Mouse (Mus musculus): ENCODE measurements at regions not wholly inside any gene's neighbourhood (a gene's known extent, or its start where the extent isn't known, plus 50 kb on each side); places are given as distances from the start of the nearest gene placed in this dataset.
"Not testable (repeated sequence)": the region's sequence is repeated elsewhere in the genome, so short reads cannot be mapped to it uniquely, and the experiment has no call there.

DNA sequence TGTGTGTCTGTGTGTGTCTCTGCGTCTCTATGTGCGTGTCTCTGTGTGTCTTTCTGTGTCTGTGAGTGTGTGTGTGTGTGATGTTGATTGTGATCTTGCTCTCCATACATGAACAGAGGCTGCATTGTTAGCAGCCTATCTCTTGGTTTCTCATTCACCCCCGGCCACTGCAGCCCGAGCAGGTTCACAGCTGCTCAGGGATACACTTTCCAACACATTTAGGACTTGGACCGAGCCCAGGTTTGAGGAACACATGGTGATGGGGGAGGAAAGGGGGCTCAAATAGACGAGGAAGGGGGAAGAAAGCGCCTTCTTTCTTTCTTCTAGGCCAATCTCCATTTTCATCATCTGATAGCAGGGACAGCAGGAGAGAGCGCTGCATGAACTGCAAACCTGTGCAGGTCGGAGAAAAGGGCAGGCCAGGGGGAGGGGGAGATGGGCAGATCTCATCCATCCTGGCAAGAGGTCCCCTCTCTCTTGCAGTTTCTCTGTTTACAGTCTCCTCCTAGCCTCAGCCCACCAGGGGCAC, 123.2 kb downstream of the Zfp36l1 start:
- DNase-seq (ENCODE audit: low spot score in 2 of 2): no peak

DNA sequence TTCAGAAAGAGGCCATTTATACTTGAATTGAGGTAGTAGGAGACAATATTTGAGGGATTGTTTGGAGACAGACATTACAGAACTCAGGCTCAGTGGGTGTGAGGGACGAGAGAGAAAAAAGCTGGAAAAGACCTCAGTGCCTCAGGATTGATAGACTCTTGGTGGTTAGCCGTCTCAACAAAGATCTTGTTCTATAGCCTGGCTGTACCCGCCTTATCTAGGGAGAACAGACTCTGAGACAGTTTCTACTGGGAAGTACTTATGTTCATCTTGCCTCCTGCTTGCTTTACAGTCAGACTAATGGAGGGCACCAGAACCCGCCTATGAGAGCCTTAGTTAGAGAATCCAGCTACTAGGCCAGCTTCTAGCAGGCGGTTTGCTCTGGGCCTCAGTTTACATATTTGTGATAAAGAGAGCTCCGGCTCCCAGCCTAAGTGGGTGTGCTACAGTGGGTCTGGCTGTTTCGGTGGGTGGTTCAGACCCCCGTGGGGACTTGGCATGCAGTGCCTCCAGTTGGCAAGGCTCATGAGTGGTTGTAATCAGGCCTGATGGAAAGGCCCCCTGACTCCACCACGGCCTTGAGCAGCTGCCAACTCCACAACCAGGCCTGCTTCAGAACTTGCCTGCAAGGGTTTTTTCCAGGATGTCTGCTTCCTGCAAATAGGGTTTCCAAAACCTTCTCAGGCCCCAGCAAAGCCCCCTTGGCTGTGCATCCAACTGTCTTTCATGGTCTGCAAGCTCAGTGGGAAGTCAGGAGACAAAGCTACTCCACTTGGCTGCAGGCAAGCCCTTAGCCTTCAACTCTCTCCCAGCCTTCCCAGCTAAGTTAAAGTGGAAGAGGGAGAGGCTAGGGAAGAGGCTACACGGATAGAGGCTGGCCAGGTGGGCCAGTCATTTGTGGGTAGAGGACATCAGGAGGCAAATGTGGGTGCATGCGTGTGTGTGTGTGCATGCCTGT, 124.1 kb downstream of the Zfp36l1 start:
- no peak for DNase-seq (ENCODE audit: low spot score in 2 of 2)

DNA sequence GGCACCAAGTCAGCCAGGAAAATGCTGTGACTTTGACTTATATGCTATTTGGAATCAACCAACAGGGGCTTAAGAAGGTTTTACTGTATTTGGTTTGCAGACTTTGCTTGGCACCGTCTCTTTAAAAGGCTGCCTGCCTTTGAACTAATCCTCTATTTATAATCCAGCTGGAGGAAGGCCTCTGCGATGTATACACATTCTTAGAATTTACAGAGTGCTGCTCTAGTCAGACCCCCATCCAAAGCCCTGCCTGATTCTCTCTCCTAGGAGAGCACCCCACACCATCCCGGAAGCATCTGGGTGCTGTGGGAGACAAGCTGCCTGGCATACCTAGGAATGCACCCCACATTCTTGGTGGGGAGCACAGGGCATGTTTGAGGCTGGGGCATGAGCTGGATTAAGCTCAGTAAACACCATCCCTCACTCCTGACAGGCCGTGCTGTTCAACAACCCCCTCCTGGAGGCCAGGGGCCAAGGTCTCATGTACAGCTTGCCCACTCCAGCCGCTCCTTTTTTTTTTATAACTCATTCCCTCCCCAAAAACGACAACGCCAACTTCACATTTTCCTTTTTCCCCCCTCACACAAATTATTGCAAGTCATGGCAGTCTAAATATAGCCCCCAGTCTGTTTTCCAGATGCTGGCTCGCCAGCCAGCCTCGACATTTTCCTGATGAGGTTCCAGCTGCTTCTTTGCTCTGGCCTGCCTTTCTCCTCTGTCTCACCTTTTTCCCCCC, 126.4 kb downstream of the Zfp36l1 start:
- no peak for DNase-seq (ENCODE audit: low spot score in 2 of 2)

DNA sequence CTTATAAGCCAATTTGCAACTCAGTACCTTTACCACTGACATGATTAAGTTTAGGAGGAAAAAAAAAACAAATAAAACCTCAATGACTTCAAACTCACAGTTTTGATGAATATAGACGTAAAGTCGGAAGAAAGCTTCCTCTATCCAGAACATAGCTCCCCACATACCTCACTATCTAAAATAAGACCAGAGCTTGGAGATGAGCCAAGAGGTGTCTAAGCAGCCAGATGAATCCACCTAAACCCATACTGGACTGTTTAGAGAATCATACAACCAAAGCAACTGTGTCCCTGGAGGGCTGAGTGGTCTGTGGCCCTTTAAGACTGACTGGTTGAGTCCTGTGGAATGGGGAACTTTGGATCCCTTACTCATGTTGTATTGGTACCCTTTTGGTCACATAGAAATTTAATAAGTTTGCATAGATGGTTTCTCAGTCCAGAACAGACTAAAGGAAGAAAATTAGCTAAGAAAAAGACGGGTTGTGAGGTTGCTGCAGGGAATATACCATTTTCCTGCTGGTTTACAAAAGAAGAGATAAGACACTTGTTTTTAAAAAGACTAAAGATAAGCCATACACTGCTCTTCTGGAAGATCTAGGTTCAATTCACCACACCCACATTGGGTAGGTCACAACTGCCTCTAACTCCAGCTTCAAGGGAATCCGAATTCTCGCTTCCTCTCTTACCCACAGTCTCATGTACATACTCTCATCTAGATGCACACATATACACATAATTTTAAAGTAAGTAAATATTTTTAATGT, 127.6 kb downstream of the Zfp36l1 start:
- no peak for DNase-seq (ENCODE audit: low spot score in 2 of 2)

DNA sequence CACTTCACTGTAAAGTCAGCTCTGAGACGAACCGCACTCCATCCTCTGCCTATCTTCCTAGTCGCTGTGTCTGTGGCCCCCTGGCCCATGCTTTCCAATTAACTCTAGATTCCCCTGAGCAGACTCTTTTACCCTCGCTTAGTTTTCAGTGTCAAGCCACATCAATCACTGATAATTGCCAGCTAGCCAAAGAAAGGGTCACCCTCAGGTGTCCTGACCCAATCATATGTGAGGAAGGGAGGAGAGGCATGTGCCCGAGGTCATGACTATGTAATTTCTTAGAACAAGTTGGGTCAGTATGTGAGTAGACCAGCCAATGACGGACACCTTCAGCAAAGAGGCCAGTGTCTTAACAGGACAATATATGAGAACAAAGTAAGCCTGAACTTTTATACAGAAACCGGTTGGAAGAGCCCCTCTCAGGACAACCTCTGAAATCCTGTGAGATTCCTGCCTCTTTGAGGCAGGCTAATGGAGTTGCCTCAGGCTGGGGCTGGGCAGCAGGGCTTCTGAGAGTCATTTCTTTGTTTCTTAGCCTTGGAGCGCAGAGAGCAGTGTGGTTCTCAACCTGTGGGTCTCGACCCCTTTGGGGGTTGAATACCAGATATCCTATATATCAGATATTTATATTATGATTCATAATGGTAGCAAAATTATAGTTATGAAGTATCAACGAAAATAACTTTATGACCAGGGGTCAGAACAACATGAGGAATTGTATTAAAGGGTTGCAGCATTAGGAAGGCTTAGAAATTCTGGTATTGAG, 128.6 kb downstream of the Zfp36l1 start:
- DNase-seq (ENCODE audit: low spot score in 2 of 2): no peak

DNA sequence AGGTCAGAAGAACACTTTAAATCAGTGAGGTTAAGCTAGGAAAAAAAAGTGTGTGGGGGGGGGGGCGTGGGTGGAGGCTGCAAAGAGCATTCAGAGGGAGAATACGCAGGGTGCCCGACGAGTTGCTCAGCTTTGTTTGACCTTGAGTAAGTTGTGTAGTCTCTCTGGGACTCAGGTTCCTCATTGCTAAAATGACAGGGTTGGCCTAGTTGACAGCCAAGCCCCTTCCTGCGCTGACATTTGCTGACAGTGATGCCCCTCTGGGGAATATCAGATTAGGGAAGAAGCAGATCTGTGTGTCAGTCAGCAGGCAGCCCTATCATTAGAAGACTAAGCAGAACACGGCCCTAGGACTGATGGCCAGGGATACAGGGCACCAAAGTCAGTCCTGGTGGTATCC, 129.6 kb downstream of the Zfp36l1 start:
- DNase-seq (ENCODE audit: low spot score in 2 of 2): no peak

DNA sequence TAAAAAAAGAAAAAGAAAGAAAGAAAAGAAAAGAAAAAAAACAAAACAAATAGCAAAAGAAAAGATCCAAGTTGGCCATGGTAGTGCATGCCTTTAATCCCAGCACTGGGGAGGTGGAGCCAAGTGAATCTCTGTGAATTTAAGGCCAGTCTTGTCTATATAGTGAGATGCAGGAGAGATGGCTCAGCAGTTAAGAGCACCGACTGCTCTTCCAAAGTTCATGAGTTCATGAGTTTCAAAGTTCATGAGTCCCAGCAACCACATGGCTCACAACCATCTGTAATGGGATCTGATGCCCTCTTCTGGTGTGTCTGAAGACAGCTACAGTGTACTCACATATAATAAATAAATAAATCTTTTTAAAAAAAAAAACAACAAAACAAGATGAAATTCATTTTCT, 130.3 kb downstream of the Zfp36l1 start:
- DNase-seq (ENCODE audit: low spot score in 2 of 2): not testable (repeated sequence)

DNA sequence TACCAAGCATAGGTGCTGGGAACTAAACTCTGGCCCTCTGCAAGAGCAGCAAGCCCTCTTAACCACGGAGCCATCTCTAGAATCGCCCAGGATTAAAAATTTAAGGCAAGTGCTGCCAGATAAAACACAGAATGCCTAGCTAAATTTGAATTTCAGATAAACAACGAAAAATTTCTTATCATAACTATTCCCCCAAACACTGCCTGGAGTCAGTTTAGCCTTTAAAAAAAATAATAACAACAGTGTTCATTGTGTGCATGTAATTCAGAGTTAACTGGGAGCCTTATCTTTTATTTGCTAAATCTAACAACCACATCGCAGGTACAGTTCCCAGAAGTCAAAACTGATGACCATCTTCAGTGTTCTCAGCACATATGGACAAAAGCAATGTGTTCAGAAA, 132.1 kb downstream of the Zfp36l1 start:
- no peak for DNase-seq (ENCODE audit: low spot score in 2 of 2)

DNA sequence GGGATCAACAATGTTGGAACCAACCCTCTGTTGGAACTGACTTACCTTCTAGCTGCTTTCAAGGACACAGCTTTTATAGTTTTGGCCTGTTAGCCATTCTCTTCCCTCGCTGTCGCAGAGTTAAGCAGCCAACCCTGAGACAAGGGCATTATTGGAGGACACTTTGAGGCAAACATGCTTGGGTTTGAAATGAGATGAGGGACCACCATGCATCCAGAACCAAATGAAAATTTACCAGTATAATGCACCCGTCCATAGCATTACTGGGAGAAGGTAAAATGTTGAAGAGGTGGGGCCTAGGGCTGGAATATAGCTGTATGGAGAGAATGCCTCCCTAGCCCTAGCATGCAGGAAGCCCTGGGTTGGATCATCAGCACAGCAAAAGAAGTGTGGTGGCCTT, 135.7 kb downstream of the Zfp36l1 start:
- DNase-seq (ENCODE audit: low spot score in 2 of 2): no peak

DNA sequence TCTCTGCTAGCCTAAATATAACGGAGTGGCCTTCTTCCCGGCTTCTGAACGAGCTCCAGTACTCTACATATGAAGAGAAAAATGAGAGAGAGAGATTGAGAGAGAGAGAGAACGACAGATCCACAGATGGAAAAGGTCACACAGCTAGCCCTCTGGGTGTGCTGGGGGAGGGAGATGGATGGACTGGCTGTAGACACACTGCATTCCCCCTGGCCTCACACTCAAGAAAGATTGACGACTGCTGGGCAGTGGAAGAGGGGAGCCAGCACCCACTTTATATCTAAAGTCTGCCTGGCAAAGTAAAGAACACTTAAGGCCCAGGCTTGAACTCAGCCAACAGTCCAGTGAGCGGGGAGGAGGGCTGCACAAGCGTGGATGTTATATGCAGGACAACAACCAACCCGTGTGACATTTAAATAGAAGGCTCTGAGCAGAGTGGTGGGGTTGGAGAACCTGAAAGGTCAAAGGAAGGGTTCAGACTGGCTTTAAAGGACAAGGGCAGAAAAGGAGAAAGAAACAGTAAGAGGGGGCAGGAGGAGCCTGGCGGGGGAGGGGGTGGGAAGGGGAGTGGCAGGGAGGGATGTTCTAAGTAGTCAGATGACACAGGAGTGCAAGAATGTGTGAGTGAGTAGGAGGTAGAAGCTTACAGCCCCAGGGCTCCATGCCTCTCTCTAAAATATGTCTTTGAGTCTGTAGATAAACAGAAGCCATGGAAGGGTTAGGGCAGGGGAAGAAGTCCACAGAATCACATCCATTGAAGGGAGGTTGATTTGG, 137.2 kb downstream of the Zfp36l1 start:
- no peak for DNase-seq (ENCODE audit: low spot score in 2 of 2)

DNA sequence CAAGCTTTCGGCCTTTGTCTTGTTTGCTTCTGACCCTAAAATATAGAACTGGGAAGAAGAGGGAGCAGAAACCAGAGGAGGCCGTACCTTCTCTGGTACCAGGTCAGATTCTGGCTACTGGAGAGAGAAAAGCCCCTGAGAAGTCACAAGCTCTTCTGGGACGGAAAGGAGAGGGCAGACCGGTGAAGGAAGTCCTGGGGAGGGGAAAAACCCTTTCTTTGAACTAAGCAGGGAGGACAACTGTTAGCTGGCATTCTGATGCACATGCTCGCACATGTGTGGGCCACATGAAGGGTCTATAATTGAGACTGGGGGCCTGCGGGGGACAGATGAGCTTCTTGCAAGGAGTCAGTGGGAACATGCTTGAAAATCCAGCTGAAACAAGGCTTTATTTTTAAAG, 137.8 kb downstream of the Zfp36l1 start:
- DNase-seq (ENCODE audit: low spot score in 2 of 2): no peak

DNA sequence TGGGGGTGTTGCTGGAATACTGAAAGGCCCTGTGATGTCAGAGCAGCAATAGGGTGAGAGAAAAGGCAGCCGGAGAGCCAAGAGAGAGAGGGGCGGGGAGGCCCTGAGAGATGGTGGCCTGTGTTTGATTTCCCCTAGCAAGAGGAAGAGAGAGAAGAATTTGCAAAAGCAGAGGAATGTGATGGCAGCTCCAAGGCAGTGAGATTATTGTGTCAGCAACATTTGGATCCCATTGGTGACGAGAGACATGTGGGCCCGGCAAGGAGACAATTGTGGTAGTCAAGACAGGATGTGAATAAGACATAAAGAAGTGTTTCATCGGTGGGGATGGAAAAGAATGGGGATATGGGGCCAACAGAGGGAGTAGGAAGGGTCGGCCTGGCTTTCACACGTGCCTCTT, 138.3 kb downstream of the Zfp36l1 start:
- no peak for DNase-seq (ENCODE audit: low spot score in 2 of 2)

DNA sequence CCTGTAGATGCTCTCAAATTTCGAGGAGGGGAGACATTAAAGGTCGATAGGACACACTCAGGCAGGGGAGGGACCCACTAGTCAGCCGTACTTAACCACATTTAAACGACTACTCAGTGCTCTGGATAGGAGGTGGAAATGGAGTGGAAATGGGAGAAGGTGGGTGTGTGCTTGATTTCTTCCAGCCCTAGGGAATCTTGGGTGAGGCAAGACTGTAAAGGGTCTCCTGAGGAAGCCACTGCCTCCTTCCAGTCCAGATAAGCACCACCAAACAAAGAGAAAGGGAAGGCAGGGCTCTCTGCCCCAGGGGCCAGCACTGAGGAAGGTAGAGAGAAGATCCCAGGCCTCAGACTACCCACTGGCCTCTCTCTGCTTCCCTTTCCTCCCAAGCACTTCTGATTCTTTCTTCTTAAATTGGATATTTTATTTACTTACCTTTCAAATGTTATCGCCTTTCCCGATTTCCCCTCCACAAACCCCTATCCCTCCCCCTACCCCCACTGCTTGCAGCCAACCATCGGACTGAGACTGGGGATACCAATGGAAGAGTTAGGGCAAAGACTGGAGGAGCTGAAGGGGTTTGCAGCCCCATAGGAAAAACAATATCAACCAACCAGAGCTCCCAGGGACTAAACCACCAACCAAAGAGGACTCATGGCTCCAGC, 139.1 kb downstream of the Zfp36l1 start:
- DNase-seq (ENCODE audit: low spot score in 2 of 2): no peak

DNA sequence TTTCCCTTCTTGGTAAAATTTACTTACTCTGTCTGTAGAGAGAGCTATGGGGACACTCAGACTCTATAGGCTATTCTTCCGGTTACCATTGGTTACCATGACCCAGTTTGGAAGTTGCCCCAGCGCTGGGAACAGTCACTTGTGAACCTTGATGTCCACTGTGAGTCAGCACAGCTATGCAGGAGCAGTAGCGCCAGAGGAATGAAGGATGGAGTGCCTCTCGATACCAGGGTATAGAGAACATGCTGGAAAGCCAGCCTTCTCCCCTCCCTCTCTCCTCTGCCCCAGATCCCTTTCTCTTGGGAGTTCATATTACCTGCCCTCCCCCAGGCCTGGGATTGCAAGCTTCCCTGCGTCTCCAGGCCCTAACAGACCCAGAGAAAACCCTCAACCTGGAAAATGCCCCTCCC, 141.8 kb downstream of the Zfp36l1 start:
- DNase-seq (ENCODE audit: low spot score in 2 of 2): no peak

DNA sequence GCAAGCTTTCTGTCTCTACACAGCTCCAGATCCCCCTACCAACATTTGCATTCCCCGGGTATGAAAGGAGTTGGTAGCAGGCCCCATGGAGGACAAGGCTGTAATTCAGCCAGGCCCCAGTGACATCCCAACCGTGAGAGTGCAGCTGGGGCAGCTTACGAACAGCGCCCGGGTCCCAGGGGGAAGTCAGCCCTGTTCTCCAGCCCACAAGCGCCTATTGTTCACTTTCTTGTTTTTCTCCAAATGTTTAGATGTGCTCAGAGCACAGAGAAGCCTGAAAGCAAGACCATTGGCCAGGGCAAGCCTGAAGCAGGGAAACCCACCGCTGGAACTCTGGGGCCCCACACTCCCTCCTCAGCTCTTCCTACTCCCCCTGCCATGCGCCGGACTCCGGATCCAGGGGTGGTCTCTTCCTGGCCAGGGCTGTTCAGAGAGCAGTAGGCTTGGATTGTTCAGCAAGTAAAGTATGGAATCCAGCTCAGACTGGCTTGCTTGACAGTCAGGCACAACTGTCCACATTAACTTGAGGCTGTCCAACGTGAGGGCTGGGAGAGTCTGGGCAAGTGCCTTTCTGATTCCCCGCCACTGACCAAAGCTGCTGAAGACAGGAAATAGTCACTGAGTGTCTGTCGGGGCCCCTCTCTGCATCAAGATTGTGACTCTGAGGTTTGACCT, 142.4 kb downstream of the Zfp36l1 start:
- DNase-seq (ENCODE audit: low spot score in 2 of 2): peak in 1 of 2 experiments; percentile 56

DNA sequence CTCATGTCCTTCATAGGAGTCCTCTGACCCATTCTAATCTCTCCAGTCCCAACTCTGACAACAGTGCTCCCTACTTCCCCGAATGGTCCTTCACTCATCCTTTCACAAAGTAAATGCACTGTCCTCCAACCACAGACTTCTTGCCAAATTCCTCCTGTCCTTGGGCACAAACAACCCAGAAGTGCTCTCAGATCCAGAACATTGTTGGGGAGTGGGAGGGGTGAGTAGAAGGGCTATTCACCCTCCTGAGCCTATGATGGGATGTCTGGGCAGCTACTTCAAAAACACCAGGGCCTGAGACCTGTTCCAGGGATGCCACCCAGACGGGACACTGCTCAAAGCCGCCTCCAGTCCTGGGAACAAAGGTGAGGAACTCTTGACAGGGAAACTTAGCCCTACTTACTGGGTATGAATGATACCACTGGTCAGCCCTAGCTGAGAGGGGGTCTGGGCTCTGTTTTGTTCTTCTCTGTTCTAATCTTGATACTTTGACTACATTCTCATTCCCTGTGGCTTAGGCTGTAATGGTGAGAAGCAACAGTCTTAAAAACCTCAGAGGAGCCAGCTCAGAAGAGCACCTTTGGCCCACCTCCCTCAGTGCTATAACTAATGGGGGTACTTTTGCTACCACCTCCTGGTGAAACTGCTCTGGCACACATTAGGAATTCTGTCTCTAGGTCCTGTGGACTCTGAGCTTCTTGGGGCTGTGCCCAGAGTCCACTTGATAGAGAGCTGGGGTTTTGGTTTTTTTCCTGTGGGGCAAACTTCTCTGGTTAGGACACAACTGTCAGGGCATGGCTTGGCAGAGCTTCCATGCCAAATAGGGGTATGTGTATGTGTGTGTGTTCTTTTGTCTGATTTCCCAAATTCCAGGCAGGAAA, 143.2 kb downstream of the Zfp36l1 start:
- no peak for DNase-seq (ENCODE audit: low spot score in 2 of 2)

DNA sequence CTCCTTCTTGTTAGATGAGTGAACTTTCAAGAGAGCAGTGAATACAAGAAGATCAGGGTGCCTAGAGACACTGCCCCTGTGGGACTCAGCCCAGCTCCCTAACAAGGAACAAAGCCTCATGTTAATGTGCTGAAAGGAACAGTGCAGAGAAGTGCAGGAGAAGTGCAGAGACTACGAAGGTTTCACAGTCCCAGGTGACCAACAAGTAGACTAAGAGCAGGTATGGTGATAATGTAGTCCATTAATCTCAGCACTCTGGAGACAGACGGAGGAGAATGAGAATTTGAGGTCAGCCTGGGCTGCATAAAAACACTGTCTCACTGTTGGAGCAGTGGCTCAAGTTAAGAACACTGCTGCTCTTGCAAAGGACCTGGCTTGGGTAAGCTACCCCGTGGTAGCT, 144.1 kb downstream of the Zfp36l1 start:
- no peak for DNase-seq (ENCODE audit: low spot score in 2 of 2)

DNA sequence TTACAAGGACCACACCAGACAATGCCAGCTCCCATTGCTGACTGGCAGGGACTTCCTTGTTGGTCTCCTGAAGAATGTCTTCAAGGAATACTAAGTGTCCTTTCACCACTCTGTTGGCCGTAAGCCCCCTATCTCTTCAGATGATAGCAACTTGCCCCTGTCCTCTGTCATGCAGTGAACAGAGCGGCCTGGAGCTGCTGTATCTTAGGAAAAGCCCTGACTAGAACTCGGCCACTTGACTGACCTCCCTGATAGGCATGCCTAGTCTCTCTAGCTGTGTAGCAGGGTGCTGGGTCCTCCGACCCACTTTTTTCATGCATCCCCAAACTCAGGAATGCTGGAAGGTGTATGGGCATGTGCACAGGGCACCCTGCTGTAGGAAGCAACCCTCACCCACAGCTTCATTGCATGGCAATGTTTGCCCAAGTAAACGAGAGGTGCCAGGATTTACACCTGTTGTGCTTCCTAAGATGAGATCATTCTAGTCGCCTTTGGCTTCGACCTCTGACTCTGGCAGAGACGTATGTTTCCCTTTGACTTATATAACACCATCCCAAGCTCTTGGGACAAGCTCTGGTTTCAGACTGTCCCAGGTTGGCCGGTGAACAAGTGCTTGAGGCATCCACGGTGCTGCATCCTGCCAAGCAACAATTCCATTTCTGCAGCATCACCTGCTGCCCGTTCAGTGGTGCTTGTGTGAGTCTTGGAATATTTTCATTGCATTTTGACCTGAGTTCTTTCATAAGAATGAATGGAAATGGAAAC, 145.1 kb downstream of the Zfp36l1 start:
- no peak for DNase-seq (ENCODE audit: low spot score in 2 of 2)
